Mouse (Mus musculus): ENCODE measurements around the gene Atg9b. TPM values are rescaled to one million over a fixed set of nuclear protein-coding genes. Genes with fewer than 3 reads are reported as not detected.
"Not testable (repeated sequence)": the region's sequence is repeated elsewhere in the genome, so short reads cannot be mapped to it uniquely, and the experiment has no call there.

Atg9b gene
- total RNA-seq, 2 experiments from 2014 or later, result 0.75 to 1.4 TPM

DNA sequence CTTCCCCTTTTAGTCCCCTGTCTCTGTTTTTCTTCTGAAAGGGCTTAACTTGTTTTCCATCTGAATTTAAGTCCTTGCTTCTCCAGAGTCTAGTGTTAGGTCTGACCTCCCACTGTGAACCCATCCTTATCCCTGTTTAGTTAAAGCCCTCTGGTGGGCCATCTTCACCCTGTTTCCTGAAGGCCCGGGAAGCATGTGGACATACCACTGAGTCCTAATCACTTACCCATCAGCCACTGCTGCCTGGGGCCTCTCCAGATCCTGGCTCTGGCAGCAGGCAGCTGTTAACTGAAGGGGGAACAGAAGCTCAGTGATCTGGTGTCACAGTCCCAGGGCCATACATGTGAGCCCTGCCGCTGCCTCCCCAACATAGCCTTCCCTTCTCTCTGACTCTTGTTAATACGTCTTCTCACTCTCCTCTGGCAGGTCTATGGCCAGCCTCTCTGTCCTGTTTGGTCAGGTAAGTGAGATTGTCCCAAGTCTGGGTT lies 13.5 kb upstream of the Atg9b start:
- no peak for DNase-seq

DNA sequence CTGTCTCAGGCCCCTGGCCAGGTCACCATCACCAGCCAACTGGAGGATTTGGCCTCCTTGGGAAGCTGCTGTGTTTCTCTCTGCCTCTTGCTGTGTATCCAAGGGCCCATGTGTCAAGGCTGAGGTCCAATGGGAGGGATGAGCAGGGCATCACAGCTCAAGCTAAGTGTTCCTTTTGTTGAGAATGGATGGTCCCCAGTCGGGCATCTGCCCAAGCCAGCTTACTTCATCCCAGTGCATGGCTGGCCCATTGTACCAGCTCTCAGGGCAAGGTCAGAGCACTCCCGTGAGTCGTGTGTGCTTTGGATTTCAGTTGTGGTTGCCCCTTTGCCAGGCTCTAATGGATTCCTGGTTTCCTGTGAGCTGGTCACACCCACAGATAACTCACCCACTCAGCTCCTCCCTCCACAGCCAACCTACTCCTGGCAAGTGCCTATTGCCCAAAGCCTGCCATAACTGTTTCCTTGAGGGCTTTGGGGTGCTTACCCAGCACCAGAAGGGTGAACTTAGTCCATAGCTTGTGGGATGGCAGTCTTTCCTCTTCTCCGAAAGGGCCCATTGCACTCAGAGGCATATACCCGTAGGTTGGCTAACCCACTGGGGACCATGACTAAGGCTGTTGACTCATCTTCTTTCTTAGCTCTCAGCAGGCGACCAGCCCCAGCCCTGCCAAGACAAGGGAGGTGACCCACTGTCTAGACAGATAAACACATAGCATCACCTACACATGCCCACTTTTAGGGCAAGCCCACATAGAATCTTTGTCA lies 12.8 kb upstream of the Atg9b start:
- no peak for DNase-seq

DNA sequence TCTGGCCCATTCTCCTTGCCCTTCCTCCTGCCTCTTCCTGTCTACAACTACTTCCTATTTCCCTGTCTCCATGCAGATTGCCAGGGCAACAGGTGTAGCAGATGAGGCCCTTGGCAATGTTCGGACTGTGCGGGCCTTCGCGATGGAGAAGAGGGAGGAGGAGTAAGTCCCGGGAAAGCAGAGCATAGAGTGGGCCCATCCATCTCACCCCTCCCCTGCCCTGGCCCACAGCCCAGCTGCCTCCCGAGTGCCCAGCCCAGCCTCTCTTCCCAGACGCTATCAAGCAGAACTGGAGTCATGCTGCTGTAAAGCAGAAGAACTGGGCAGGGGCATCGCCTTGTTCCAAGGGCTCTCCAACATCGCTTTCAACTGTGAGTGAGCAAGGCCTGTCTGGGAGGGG lies 10.0 kb upstream of the Atg9b start:
- no peak for DNase-seq

DNA sequence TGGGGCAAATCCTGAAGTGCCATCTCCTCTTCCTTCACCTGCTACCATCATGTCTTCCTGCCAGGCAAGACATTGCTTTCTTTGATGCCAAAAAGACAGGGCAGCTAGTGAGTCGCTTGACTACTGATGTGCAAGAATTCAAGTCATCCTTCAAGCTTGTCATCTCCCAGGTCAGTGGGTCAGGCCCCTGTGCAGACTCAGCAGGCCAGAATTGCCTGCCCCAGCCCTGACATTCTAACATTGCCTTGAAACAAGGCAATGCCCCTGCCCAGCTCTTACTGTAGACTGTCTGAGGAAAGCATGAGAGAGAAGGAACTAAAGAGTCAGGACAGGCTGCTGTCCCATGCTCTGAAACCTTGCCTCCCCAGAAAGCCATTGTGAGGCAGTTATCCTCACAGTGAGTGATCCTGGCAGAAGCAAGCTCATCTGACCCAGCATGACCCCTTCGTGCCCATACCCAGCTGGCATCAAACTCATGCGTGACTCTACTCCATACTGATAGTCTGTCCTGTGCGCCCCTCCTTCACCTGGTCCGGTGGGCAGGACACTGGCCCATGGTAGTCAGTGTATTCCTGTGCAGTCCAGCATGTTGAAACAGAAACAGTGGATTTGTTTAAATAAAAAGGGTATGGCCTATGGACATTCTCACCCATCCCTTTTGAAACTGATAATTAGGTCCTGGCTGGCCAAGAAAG lies 9.1 kb upstream of the Atg9b start:
- no peak for DNase-seq

DNA sequence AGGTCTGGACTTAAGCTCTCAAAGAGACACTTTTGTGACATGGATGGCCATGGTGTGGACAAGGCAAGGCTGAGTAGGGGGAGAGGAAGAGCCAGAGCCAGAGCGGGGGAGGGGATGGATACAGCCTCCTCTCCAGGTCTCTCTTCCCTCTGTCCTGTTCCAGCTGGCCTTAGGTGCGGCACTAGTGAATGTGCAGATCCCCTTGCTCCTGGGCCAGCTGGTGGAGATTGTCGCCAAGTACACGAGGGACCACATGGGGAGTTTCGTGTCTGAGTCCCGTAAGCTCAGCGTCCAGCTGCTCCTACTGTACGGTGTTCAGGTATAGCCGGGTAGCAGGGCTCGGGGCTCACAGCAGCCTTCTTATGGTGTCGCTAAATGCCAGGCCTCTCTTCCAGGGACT lies 8.4 kb upstream of the Atg9b start:
- DNase-seq, result no peak

DNA sequence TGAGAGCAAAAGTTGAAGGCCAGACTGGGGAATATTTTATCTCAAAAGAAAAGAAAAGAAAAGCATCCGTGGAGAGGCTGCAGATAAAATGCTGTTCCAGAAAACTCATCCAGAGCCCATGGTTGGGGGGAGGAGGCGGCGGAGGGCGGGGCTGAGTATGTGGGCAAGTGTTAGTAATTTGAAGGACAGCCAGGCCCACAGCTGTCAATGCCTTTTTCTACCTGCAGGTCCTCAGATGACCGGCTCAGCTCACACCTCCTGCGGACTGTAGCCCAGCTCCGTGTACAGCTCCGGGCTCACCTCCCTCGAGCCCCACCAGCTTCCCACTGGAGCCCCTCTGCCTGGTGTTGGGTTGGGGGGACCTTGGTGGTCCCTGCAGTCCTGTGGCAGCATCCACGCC lies 7.7 kb upstream of the Atg9b start:
- DNase-seq, result no peak

DNA sequence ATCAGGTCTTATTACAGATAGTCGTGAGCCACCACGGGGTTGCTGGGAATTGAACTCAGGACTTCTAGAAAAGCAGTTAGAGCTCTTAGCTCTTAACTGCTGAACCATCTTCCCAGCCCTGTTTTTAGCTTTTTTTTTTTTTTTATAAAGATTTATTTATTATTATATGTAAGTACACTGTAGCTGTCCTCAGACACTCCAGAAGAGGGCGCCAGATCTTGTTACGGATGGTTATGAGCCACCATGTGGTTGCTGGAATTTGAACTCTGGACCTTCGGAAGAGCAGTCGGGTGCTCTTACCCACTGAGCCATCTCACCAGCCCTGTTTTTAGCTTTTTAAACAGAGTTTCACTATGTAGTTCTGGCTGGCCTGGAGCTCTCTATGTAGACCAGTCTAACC lies 4.3 kb upstream of the Atg9b start:
- DNase-seq, result not testable (repeated sequence)

DNA sequence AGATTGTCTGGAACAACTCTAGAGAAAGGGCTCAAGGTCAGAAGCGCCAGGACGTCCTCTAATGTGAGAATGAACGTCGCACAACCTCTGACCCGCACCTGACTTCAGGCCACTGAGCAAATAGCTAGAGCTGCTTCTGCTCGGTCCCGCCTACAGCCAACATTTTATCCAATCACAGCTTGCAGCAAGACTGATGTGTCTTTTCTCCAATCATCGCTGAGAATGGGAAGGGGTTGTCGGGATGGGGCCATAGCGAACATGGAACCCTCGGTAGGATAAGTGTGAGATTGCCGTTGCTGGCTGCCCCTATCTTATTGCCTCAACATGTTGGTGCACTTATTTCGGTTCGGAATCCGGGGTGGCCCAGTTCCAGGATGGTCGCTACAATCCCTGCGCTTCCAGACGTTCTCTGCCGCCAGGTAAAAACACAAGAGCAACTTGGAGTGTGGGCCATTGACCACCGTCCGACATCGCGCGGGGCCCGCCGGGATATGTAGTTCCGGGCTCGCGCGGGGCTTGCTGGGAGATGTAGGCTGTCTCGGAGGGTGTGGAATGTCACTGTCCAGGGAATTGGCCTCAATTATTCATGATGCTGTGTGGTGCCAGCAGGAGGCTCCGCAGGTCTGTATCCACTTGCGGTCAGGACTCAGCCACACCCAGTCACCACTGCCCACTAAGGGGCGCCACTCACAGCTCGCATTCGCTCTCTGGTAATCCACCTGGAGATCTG lies 2.4 kb upstream of the Atg9b start:
- peak; percentile 99 for DNase-seq

DNA sequence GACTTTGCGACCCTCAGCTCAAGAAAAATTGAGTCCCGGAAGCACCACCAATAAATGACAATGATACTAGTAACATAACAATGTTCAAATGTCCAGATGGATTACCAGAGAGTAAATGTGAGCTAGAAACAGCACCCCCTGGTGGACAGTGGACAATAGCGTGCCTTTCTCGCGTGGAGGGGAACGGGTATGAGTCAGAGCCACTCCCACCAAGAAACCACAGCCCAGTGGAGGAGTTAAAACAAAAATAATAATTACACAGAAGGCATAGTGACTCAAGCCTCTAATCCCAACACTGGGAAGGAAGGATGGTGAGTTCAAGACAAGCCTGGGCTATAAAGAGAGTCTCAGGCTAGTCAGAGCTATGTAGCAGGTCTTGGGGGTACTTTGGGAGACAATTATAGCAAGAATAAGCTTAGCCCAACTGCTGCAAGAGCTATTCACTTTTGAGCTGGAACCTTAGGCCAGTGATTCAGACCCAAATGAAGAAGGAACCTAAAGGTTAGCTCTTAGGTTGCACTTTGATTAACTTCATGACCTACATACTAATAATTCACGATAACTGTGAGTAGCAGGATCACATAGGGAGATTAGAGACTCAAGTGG lies 1.6 kb upstream of the Atg9b start, which contains the start of gene Abcb8:
Gene Abcb8, plus strand, starts transcription at position 272 of the 606 bp plus-strand sequence.
- DNase-seq, result peak; percentile 88 to 94

DNA sequence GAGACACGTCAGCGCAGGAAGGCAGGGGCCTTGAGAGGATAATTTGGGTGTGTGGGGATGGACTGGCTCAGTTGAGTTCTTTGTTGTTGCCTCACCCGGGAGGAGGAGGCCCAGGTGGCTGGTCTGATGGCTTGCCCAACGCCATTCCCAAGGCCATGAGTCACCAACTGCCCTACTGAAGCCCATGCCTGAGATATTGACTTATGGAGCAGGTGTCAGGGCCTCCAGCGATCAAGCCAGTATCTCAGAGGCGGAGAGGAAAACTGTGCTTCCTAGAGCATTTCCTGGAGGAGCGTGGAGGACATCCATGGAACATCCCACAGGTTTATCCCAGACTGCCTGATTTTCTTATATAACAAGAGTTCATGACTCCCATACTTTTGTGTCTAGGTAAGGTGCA lies 781 bp upstream of the Atg9b start:
- no peak for DNase-seq

DNA sequence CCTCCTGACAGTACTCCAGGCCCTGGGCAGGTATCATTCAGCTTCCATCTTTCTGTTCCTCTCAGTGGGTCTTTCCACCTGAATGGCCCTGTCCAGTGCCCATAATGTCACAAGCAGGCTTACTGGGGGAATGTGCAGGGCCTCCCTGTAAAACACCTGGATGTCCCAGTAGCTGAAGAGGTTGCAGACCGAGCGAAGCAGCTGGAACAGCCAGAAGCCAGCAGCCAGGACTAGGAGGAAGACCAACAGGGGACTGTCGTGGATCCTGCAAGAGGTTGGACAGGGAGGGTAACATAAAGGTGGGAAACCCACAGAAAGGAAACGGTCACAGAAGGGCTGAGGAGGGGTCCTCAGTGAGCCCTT lies 2.3 kb downstream of the Atg9b start:
- DNase-seq, result no peak

DNA sequence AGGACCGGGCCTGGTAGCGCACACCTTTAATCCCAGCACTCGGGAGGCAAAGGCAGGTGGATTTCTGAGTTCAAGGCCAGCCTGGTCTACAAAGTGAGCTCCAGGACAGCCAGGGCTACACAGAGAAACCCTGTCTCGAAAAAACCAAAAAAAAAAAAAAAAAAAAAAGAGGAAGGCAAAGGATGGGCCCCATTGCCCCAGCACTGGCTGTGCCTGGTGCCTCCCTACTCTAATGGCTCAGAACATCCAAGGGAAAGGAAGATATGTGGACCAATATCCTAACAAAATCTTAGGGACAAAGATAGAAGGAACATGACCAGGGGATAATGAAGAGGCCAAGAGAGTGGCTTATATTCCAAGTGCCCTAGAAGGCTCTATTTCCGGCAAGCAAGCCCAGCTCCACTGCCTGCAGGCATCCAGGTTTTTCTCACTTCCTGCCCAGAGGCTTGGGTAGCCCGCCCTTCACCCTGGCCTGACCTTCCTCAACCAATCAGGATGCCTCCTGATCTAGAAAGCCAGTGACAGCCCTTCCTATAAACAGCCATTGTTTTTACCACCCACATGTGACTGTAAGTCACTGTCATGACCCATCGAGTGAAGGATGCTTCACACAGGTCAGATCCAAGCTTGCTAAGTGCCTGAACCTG lies 2.8 kb downstream of the Atg9b start:
- peak in 1 of 2 experiments; percentile 57 for DNase-seq

DNA sequence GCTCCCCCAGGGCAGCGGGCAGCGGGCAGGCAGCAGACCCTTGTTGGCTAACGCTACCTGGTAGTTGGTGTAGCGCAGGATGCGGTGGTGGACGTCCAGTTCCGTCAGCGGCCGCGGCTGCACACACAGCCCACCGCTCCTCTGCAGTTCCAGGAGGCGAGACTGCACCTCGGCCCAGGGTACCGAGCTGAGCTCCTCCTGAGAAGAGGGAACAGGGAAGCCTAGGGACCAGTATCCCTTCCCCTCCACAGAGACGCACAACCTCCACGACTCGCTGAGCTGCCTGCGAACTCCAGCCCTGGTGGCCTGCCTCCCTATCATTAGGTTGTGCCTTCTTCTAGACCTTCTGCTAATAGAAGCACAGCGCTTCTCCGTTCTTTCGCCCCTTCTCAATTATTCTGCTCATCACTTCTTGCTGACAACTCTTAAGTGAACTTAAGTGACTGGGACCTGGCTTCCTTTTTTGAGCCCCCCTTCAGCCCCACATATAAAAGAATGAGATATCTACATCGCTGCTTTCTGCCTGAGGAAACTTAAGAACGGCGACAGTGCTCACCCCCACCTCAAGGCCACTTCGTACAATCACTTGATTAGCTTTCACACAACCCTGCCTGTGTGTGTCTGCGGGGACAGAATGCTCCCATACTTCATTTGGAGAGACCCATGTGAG lies 3.6 kb downstream of the Atg9b start:
- DNase-seq, result no peak

DNA sequence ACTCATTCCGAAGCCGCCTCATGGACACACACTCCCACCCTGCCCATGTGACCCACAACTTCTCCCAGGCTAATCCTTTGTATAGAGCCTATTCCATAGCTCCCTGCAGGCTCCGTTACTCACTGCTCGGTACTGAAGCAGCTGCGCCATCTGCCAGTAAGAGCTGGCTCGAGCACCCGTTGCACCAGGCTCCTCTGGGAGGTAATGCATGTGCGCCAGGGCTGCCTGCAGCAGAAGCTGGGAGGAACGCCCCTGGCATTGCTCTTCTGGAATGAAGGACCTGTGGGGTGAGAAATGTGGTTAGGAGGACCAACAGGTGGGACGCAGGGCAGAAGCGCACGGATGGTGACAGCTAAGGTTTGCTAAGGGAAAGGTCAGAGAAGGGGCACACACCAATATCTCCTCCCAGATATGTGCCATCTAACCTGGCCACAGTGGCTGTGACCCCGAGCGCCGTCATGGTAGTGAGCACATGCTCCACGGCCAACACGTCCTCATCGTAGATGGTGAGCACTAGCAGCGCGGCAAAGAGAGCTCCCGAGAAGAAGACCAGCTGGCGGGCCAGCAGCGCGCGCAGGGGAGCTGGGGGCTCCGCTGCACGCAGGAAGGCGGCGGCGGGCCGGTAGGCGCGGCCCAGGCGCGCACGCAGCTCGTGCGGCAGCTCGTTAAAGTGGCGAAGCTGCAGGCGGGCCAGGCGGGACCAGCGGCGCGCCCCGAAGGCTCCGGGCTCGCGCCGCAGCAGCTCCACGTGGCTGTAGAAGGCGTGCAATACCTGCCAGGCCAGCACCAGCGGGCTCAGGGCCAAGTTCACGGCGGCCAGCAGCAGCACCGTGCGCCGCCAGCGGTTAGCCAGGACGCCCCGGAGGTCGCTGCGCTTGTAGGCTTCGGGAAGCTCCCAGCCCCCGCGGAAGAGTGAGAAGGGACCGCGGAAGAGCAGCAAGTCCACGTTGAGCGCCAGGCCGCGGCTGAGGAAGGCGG lies 4.4 kb downstream of the Atg9b start:
- DNase-seq, result peak; percentile 76 to 77

DNA sequence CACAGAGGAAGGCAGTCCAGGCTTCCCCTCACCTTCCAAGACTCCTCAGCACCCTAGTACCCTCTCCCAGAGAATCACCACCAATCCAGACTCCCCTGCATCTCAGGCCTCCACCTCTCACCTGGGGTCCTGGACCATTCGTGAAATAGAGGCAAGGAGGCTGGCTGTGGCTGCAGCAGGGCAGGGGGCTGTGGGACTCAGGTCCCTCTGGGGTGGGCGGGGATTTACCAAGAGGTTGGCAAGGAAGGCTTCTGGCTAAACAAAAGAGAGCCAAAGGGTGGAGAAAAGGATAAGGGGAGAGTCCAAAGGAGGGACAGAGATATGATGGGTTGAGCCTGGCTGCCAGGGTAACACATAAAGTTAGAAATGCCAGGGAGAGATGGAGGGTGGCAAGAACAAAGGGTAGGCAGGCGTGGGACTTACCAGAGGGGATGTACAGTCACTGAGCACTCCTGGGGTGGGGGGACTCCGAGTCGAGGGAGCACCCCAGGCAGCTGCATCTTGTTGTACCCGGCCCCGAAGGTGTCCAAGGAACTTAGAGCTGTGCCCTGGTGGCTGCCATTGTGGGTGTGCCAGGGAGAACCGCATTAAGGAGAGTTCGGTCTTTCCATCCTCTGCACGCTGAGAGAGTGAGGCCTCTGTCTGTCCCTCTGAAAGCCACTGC lies 5.9 kb downstream of the Atg9b start:
- DNase-seq, result no peak

DNA sequence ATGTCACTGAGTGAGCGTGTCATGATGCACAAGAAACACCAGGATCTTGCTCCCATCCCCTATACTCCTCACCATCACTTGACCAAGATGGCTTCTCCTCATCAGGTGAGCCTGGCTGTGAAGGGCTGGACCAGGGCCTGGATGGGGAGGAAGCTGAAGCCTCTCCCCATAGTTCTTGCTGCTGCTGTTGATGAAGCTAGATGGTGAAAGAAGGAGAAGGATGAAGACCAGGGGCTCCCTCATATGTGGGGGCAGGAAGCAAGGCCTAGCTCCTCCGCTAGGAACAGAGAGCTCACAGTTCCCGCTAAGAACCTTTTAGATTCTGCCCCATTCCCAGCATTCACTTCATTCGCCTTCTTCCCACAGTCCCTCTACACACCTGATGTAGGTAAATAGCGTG lies 6.6 kb downstream of the Atg9b start:
- DNase-seq, result no peak

DNA sequence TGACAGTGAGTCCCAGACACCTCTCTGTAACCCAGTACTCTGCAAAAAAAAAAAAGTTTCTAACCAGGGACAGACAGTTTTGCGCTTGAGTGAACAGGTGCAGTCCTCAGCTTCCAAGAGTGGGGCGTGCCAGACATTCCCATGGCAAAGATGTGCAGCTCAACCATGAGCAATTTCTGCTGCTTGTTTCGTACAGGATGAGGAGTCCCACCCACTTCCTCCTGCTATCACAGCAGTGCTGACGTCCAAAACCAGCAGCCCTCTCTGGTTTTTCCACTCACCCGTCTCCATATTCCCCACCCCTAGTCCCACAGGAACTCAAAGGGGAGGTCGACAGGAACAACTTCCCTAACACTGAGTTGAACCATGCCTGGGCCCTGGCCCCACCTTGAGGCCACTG lies 7.5 kb downstream of the Atg9b start:
- peak; percentile 68 to 90 for DNase-seq

DNA sequence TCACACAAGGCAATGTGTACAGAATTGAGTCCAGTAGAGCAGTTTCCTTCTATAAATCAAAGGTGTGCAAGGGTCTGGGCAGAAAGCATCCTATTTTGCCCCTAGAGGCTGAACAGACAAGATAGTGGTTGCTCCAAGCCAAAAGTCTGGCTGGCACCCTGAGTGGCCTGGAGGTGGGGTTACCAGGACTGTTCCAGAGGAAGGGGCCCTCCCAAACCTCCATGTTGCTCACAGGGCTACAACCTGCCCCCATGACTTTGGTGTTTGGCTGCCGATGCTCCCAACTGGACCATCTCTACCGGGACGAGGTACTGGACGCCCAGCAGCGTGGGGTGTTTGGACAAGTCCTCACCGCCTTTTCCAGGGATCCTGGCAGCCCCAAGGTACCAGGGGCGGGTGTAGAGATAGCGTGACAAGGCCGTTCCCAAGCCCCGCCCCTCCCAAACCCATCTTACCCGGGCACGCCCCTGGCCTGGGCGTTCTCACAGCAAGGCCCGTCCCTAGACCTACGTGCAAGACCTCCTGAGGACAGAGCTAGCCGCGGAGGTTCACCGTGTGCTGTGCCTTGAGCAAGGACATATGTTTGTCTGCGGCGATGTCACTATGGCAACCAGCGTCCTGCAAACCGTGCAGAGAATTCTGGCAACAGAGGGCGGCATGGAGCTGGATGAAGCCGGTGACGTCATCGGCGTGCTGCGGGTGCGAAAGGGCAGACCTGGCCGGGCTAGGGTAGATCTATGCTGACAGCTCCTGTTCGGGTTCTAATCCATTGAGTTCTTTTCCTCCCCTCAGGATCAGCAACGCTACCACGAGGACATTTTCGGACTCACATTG lies 8.7 kb downstream of the Atg9b start:
- DNase-seq, result peak; percentile 94

DNA sequence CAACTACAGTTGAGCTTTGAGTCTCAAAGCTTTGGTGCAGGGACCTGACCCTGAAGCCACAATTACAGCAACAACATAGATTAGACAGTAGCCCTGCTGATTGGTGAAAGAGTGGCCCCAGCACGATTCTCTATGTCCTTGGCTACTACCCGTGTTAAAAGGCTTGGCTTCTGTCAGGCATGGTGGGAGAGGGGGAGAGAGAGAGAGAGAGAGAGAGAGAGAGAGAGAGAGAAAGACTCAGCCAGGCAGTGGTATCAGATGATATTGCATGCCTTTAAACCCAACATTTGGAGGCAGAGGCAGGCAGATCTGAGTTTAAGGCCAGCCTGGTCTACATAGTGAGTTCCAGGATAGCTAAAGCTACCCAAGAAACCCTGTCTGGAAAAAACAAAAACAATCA lies 10.0 kb downstream of the Atg9b start:
- no peak for DNase-seq

All from heart, adult 18-20 months (tissue).